Mouse (Mus musculus): ENCODE results near the gene Jag2.

The Jag2 gene

DNA sequence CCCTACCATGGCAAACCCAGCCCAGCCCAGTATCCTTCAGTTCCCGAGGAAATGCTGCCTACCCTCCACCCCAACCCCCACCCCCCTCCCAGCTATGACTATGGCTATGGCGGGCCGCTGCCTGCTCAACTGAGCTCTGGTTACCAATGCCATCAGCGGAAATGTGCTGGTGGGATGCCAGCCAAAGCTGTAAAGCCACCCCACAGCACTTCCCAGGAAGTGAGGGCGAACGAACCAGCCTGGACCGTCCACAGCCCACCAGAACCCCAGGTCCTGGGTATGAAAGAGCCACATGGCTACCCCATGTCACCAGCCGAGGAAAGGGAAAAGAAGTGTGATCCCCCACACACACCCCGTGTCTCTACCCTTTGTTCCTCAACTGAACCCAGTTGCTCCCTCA lies 11.1 kb upstream of the Jag2 start:
- no peak for DNase-seq

DNA sequence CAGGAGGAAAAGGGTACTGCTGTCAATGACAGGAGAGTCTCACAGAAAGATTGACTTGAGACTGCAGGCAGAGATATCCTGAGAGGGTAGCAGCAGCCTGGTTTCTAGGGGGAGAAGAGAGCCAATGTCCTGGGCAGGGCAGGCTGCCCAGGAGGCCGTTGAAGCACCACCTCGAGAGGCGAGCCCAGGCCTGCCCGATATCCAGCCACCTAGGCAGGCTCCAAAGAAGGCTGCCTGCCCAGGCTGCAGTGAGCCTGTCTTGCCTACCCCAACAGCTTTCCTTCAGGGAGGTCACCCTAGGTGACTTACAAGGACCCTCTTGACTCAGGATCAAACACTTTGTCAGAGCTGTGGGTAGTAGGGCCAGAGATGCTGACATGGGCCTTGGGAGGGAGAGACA lies 10.7 kb upstream of the Jag2 start:
- DNase-seq = no peak

DNA sequence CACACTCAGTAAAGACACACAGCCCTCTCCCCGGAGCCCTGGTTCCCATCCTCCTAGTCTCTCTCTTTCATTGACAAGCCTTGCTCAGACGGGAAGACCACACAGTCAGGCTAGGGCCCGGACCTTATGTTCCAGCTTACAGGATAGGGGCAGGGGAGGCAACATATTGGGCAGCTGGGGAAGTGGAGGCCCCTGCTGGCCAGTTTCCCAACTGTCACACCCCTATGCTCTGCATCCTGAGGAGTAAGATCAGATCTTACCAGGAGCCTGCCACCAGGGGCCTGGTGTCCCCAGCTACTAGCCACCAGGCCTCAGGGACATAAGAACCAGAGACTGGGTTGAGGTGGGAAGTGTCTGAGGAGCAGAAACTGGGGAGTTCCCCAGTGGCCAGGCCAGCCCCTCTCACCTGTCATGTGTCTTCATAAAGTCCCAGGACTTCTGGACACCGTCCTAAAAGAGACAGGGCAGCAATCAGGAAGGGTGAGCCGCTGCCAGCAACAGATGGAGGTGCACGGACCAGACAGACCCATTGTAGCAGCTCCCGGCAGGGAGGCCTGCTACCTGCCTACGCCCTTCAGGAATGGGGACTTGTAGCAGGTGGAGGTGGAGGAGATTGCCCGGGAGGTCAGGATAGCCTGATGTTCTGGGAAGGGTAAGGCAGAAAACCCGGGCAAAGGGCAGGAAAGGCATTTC lies 9.4 kb upstream of the Jag2 start:
- peak; percentile 70 for DNase-seq

DNA sequence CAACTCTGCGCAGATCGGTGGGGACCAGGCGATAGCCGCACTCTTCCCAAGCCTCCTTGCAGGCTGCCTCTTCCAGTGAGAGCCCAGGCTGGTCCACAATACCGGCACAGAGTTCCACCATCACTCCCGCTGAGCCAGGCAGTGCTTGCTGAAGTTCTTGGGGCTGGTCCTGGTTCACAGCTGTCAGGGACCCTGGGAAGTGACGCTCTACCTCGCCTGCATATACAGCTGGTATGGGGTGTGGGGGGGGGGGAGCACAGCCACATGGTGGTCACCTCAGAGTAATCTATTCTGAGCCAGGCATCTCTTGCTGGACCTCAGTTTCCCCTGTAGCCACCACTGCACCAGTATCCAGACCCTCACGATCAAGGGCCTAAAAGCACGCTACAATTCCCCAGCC lies 8.8 kb upstream of the Jag2 start:
- no peak for DNase-seq

DNA sequence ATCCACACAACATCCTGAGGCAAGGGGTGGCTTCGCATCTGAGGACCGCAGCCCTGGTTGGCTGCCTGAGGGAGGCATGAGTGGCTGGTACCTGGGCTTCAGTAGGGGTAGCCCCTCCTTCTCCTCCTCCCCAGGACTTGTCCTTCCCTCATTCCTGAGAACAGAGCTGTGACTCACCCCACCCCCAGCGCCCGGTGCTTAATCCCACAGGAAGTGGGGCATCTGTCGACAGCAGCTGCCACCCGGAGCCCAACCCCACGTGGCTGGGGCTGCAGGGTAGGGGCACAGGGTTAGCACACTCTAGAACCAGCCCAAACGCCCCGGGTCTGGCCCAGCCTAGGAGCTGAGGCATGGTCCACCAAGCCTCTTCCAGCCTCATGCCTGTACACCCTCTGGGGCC lies 8.3 kb upstream of the Jag2 start:
- no peak for DNase-seq

DNA sequence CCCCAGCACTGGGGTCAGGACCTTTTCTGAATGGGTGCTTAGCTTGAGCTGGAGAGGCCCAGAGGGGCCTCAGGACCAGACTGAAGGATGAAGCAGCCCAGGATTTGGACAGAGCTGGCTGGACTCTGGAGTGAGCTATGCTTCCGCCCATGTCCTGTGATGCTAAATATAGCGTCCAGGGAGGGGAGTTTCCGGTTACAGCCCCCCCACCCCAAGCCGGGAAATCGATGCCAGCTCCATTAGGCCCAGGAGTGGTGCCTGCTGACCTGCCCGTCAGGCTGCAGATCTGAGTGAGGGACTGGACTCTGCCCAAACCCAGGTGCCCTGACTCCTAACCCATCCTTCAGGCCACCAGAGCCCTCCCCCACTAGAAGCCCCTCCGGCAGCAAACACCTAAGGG lies 3.1 kb upstream of the Jag2 start:
- DNase-seq = no peak

DNA sequence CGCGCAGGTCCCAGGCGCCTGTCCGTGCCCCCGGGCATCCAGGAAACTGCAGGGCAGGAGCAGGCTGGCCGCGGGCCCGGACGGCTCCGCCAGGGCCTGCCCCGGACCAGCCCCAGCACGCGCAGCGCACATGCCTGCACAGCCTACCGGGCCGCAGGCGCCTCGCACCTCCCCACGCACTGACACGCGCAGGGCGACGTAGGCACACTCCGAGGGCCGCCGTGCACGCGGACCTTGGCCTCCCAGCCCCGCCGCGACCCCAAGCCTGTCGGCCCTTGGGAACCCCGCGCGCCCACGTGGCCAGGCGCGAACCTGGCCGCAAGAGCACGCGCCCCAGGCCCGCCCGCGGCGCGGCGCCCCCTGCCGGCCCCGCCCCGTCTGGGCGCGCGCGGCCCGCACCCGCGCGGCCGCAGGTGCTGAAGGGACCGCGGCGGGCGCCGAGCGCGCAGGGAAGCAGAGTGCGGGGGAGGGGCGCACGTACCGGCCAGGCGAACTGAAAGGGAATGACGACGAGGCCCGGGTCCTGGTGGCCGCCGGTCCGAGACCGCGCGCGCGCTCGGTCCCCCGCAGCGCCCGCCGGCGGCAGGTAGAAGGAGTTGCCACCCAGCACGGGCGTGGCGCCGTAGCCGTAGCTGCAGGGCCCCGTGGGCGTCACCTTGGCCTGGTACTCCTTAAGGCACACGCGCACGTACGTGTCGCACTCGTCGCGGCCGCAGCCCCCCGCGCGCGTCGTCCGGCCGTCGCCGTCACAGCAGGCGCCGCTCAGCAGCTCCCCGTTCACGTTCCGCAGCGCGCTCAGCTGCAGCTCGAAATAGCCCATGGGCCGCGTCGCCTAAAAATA lies 955 bp downstream of the Jag2 start:
- DNase-seq = no peak

DNA sequence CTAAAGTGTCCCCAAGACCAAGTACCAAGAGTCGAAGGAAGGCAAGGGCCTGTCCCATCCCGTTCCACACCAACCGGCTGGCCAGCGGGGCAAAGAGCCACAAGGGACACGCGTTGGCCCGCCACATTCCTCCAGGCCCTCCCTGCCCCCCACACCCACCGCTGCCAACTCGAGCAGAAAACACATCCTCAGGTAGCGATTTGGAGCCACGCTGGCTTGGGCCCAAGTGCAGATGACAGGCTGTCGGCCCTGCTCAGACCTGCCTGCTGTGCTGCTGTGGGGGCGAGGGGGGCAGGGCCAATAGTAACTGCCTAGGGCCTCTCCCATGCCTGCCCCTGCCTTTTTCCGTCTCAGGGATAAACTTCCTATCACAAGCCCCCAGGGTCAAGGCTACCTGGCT lies 2.3 kb downstream of the Jag2 start:
- DNase-seq = no peak

DNA sequence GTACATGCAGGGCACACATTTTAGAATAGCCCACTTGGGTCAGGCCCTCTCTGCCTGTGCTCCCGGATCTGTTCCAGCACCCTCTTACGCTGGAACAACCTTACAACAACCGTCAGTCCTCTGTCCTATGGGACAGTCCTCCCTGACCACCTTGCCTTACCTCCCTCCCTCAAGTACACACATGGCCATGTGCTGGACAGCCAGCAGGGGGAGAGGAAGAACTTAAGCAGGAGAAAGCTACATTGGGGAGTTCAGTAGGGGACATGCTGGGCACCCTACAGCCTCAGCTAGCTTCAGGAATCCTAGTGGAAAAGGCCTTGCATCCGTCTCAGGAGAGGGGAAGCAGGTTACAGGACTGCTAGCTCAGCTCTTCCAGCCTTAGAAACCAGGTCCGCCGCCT lies 3.6 kb downstream of the Jag2 start:
- no peak for DNase-seq

DNA sequence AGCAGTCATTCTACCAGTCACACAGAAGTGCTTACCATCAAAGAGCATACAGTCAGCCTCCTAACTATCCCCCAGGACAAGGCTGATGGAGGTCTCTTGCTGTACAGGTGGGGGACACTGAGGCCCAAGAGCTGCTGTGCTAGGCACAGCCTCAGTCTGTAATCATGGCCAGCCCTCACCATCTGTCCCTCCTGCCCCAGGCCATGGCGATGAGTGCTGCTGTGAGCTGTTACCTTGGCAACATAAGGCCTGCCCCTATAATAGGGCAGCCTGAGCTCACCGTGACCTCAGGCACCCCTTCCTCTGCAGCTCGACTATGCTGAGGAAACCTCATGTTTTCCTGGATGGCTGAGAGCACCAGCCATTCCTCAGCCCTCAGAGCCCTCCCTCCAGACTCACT lies 7.0 kb downstream of the Jag2 start:
- no peak for DNase-seq

DNA sequence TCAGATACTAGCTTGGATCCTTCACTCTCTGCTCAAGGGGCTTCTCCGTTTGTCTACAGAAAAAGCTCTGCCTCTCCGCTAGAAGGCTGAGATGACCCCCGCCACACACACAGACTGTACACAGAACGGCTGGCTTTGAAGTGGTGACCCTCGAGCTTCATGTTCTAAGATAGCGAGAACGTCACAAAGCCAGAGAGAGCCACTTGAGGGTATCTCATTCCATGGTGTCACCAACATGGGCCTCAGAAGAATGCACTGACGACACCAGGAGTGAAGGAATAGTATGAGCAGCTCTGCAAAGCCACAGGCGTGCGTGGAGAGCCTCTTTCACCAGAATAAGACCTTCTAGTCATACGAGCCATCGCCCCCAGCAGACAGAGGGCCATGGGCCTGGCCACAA lies 8.1 kb downstream of the Jag2 start:
- no peak for DNase-seq

DNA sequence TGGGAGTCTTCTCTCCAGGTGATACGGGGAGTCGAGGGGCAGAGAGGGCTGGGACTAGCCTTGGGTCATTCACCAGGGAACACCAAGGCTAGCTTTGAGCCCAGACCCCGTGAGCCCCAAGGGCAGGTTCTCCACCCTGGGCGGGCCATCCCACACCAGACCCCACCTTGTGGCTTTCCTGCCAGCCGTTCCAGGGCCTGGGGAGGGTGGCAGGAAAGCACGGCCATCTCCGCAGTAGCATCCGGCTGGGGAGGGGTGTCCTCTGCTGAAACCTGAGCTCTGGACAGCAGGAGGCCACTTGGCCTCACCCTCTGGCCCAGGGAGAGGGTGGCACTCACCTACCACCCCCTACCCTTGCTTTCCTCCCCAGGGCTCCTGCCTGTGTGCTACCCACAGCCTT lies 11.7 kb downstream of the Jag2 start:
- no peak for DNase-seq

DNA sequence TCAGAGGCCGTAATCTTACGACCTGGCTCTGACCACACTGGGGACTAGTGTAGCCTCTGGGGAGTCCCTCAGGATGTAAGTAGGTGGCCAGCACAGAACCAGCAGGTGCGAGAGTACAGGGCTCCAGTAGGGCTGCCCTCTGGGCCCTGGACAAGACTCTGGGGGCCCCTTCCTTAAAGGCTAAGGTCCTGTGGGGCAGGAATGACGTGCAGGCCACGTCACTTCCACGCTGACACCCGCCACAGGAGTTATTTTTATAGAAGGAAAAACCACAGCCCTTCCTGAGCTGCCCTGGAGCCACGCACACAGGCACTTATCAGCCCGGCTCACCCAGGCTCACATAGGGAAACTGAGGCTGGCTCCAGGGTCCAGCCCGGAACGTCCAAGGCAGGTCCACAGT lies 12.1 kb downstream of the Jag2 start:
- no peak for DNase-seq

DNA sequence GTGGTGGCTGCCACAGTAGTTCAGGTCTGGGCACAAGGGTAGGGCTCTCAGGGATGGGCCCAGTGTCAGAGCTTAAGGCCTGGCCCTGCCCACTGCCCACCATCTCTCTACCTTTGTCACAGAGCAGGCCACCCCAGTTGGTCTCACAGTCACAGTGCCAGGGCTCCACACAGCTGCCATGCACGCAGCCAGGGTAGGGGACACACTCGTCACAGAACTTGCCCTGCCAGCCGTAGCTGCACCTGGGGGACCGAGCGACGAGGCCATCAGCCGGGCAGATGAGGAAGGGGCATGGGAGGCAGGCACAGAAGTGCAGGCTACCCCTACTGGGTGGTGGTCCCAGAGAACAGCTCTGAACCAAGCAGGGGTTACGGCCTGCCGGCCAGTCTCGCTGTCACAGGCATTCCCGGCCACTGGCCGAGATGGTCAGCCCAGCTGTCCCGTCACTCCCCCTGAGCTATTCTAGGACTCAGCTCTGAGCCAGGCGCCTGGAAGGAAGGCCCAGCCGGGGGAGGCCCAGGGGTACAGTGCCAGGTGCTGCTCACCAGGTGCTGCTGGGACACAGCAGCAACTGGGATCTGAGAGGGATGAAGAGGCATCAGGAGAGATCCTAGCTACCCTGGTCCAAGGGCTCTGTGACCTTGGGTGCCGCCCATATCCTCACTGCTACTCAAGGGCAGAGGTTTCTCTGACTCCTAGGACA lies 12.7 kb downstream of the Jag2 start:
- no peak for DNase-seq

DNA sequence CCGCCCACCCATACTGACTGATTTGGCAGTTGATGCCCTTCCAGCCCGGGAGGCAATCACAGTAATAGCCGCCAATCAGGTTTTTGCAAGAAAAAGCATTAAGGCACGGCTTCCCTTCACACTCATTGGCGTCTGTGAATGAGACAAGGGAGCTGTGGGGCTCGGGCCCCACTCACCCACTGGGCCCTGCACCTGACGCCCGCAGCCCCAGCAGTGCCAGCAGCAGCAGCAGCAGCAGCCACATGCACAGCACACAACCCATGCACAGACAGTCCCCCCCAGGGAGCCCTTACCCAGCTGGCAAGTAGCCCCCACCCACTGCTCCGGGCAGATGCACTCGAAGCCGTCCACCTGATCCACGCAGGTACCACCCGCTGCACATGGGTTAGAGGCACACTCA lies 14.0 kb downstream of the Jag2 start:
- DNase-seq = no peak

DNA sequence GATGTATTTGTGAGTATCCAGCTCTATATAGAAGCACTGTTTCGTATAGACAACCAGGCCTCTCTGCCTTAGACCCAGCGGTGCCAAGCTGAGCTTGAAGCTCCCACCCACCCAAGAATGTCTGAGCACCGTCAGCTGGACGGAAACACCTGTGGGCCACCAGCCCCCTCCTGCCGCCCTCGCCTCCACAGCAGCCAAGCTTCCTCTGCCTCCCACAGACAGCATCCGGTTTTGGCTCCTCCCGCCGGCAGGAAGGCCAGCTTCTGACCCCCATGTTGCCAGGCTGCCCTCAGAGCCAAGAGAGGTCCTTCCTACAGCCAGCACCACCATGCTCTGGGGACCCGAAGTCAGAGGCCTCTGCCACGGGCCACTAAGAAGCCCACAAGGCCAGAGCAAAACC lies 15.0 kb downstream of the Jag2 start:
- no peak for DNase-seq

DNA sequence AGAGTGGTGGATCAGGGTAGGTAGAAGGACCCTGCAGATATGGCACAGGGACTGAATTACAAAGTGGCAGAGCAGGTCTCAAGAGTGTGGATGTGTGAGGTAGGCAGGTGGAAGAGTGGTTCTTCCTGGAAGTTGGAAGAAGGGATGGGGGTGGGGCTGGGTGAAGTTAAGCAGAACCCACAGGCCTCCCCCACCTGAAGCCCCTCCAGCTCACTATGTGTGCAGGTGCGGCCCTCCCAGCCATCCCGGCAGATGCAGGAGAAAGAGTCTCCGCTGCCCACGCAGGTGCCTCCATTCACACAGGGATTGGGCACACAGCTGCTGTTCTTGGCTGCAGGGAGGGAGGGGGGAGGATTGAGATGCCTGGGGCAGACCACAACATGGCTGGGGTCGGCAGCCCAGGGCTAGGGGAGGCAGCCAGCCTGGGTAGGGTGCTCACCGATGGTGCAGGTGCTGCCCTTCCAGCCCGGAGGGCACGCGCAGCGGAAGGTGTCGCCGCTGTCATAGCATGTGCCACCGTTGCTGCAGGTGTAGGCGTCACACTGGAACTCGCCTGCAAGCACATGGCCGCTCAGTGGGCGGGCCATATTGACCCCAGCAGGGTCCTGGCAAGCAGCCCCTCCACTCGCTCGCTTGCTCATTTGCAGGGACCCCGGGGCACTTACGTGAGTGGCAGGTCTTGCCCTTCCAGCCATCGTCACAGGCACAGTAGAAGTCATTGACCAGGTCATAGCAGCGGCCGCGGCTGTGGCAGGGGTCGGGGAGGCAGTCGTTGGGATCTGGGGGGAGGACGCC lies 16.4 kb downstream of the Jag2 start:
- DNase-seq = peak; percentile 37

DNA sequence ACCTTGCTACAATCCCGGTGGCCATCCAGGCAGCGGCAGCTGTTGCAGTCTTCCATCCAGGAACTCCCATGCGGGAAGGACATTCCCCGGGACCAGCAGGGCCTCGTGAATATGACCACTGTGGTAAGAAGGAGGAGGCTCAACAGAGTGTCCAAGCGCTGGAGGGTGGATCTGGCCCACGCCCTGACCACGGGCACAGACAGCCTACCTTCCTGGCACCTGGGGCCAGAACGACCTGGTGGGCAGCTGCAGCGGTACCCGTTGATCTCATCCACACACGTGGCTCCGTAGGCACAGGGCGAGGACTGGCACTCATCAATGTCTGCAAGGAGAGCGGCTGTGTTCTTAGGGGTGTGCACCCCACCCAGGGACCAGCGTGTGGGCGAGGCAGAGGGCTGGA lies 17.9 kb downstream of the Jag2 start:
- no peak for DNase-seq

DNA sequence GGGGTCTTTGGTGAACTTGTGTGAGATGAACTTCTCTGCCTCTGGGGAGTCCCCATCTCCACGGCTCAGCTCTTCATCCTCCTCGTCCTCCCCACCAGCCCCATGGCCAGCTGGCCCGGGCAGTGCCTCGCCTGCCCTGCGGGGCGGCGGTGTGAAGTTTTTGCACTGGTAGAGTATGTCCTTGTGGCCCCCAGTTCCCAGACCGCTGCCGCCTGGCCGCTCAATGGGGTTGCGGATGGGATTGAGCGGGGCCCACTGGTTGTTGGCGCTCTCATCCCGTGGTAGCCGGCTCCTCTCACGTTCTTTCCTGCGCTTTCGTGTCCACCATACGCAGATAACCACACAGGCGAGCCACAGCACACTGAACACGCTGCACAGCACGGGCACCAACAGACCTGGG lies 20.6 kb downstream of the Jag2 start:
- DNase-seq = no peak

DNA sequence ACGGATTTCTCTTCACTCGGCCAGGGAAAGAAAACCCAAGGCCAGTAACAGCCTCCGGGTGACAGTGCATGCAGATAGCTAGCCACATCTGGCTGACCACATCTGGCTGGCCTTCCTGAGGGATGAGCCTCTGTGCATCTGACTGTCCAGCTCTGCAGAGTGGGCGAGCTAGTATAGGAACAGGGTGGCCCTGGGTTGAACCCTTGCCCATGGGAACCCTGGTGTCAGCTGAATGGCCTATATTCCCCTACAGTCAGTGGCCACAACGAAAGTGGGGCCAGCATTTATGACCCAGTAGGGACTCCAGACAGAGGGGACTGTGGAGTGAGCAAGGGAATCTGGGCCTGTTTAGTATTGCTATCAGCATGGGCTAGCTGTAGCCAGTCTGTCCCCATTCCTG lies 24.6 kb downstream of the Jag2 start:
- no peak for DNase-seq

DNA sequence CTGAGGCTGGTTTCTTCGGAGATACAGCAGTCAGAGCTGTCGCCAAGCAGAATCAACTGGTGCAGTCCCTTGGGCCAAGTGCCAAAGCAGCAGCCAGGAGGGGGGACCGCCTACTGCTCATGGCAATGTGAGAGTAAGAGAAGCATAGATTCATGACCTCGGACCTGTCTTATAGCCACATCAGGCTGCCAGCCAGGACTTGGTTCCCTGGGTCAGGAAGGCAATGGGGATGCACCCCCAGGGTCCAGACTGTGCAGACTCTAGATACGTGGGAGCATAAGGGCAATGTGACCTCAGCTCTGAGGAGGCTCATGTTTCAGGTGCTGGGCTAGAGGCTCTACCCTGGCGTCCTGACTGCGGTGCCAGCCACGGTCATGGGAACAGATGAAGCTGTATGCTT lies 25.6 kb downstream of the Jag2 start:
- DNase-seq = no peak

DNA sequence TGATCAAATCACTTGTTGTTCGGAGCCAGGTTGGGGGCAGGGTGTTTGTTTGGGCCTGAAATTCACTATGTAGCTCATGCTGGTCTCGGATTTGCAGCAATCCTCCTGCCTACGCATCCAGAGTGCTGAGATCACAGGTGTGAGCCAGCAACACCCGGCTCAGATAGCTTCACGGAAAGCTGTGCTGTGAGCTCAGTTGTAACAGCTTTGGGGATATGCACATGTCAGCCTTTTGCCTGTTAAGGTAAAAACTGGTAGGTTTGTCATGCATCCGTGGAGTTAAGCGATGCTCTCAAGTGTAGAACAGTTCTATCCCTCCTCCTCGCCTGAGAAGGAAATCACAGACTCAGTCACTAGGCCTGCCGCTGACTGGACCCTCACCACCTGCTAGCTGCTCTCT lies 28.9 kb downstream of the Jag2 start:
- DNase-seq = no peak

DNA sequence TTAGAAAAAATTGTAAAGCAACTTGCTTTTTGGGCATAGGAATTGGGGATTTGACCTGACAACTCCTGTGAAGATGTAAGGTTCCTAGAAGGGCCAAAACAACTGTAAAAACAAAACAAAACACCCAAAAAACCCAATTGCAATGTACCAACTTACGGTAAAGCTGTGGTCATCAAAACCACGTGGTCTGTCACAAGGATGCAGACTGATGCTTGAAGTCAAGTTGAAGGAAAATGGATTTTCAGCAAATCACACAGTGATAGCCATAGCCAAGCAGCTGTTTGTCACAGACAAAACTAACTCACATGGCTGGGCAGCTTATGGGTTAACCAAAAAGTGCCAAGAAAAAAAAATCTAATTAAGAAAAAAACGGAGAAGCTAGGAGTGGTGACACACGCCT lies 30.6 kb downstream of the Jag2 start:
- DNase-seq = no peak
